Mouse (Mus musculus) kidney, embryonic 14.5 days (tissue): ENCODE data around the gene Ugt1a7c. TPM values are rescaled to one million over a fixed set of nuclear protein-coding genes. Genes with fewer than 3 reads are reported as not detected.

ENCODE experiments used
- ATAC-seq: fragments of 200-750 bp; cut with Nextera tagmentation; 2 replicates; pipeline ENCODE4 v1.8.0; 2017; ENCODE audit warnings: moderate number of reproducible peaks, mild to moderate bottlenecking, moderate TSS enrichment, moderate library complexity; ENCODE audit not compliant: low FRiP score, low TSS enrichment
- H3K27ac ChIP-seq: fragments of 300-500 bp; sonication (generic); 2 replicates; pipeline ENCODE4 v1.5.1; 2014; ENCODE audit warnings: low read depth, mild to moderate bottlenecking, low read length, moderate library complexity, mixed read lengths
- H3K27me3 ChIP-seq: fragments of 300-500 bp; sonication (generic); 2 replicates; pipeline ENCODE4 v1.6.1; 2014; ENCODE audit warnings: mild to moderate bottlenecking, low read length; ENCODE audit not compliant: control insufficient read depth, insufficient read depth
- H3K36me3 ChIP-seq: fragments of 300-500 bp; sonication (generic); 2 replicates; pipeline ENCODE4 v1.6.1; 2014; ENCODE audit warnings: low read length, mixed read lengths; ENCODE audit not compliant: control insufficient read depth, insufficient read depth
- H3K4me1 ChIP-seq: fragments of 300-500 bp; sonication (generic); 2 replicates; pipeline ENCODE4 v1.6.1; 2014; ENCODE audit warnings: low read length, mixed read lengths; ENCODE audit not compliant: control insufficient read depth, insufficient read depth
- H3K4me2 ChIP-seq: fragments of 300-500 bp; sonication (generic); replicated peaks from 2 replicates; pipeline ENCODE4 v1.6.1; 2014; ENCODE audit warnings: low read depth, mild to moderate bottlenecking, low read length
- H3K4me3 ChIP-seq: fragments of 300-500 bp; sonication (generic); 2 replicates; pipeline ENCODE4 v1.5.1; 2014; ENCODE audit warnings: mild to moderate bottlenecking, low read length
- H3K9ac ChIP-seq: fragments of 300-500 bp; sonication (generic); 2 replicates; pipeline ENCODE4 v1.6.1; 2014; ENCODE audit warnings: low read depth, mild to moderate bottlenecking, low read length, moderate library complexity
- H3K9me3 ChIP-seq: fragments of 300-500 bp; sonication (generic); 2 replicates; pipeline ENCODE4 v1.6.1; 2016; ENCODE audit warnings: low read length; ENCODE audit not compliant: control insufficient read depth
- WGBS: fragments of 180-500 bp; shearing (Covaris S2); extraction: QIAGEN DNeasy Blood & Tissue Kit; methylation state at CpG from one replicate; pipeline ENCODE4 v1.1.7; 2014; 5-methylcytosine and 5-hydroxymethylcytosine counted together
- polyA plus RNA-seq: library from polyadenylated mRNA; unstranded; fragments of >200 nt; fragmentation: Nextera tagmentation; extraction: Ambion mirVana; gene quantifications from 2 replicates; pipeline ENCODE4 v1.2.1, GENCODE M21; 2014

The Ugt1a7c gene
- polyA plus RNA-seq, 1 experiment from 2014 or later = 6.1 TPM

GRCm38 (mm10) chr1:88261706-88262105, 166.8 kb downstream of the Ugt1a7c start:
- H3K36me3 ChIP-seq = peaks cover 67% of the 10 kb centered on the region
- no peak overlapping the region for H3K9ac ChIP-seq
- ATAC-seq = no peak
- H3K27me3 ChIP-seq = no peaks in the 10 kb centered on the region
- no peak overlapping the region for H3K27ac ChIP-seq
- no peak overlapping the region for H3K4me3 ChIP-seq
- peaks cover 10% of the 10 kb centered on the region; the same call in 1 of the 2 replicates for H3K9me3 ChIP-seq
- 85% methylated on average over 7 of the region's 7 CpGs for WGBS
- H3K4me2 ChIP-seq = no peak overlapping the region
- no peaks in the 10 kb centered on the region; the same call in 1 of the 2 replicates for H3K4me1 ChIP-seq

GRCm38 (mm10) chr1:88262255-88262654, 167.4 kb downstream of the Ugt1a7c start:
- no peak for ATAC-seq
- Histone ChIP-seq H3K27me3 (no peaks in the 10 kb centered on the region), H3K9me3 (peaks cover 10% of the 10 kb centered on the region; the same call in 1 of the 2 replicates), H3K4me3 (no peak overlapping the region), H3K4me1 (no peaks in the 10 kb centered on the region; the same call in 1 of the 2 replicates), H3K36me3 (peaks cover 72% of the 10 kb centered on the region), H3K4me2 (no peak overlapping the region), H3K9ac (no peak overlapping the region), H3K27ac (no peak overlapping the region)
- WGBS = 66% methylated on average over 4 of the region's 4 CpGs

GRCm38 (mm10) chr1:88262961-88263360, 168.1 kb downstream of the Ugt1a7c start:
- ATAC-seq = no peak
- Histone ChIP-seq H3K4me3 (no peak overlapping the region), H3K27ac (no peak overlapping the region), H3K9ac (no peak overlapping the region), H3K27me3 (no peaks in the 10 kb centered on the region), H3K4me1 (no peaks in the 10 kb centered on the region; the same call in 1 of the 2 replicates), H3K4me2 (no peak overlapping the region), H3K36me3 (peaks cover 79% of the 10 kb centered on the region), H3K9me3 (peaks cover 3% of the 10 kb centered on the region; the same call in 1 of the 2 replicates)
- WGBS = 74% methylated on average over 6 of the region's 6 CpGs

- 89% methylated on average over 5 of the region's 5 CpGs for WGBS
Measured at GRCm38 (mm10) chr1:88263778-88264177, 168.9 kb downstream of the Ugt1a7c start.

DNA sequence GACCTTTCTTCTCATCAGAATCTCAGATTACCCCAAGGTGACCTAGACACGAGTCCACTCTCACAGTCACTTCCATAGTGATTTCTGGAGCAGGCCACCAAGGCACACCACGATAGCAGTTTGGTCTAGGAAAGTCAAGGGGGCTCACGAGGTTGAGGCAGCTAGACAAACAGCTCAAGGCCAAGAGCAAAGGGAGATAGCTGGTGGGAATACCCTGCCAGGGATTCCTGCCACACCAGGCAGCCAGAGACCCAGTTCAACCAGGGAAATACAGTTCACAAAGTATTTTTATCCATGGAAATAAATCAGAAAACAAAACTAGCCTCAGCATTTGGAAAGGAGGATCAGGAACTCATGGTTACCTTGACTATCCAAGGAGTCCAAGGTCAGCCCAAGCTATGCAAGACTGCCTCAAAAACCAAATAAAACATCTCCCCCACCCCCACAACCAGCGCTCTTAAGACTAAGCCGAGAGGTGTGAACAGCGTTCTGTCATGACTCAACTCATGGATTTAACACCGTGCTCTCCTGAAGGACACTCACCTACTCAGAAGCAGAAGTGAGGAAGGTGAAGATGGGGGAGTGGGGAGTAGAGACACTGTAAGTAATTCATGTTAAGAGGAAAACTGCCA, 169.5 kb downstream of the Ugt1a7c start:
- no peak for ATAC-seq
- H3K4me2 ChIP-seq = no peak overlapping the region
- H3K27me3 ChIP-seq = no peaks in the 10 kb centered on the region
- no peak overlapping the region for H3K4me3 ChIP-seq
- peaks cover 93% of the 10 kb centered on the region for H3K36me3 ChIP-seq
- H3K27ac ChIP-seq = no peak overlapping the region
- H3K4me1 ChIP-seq = no peaks in the 10 kb centered on the region; the same call in 1 of the 2 replicates
- peaks cover 5% of the 10 kb centered on the region; the same call in 1 of the 2 replicates for H3K9me3 ChIP-seq
- 87% methylated on average over 7 of the region's 7 CpGs for WGBS
- H3K9ac ChIP-seq = no peak overlapping the region

More at GRCm38 (mm10) chr1:88263778-88264177, 168.9 kb downstream of the Ugt1a7c start:
- Histone ChIP-seq H3K9me3 (peaks cover 4% of the 10 kb centered on the region; the same call in 1 of the 2 replicates), H3K9ac (no peak overlapping the region), H3K27ac (no peak overlapping the region), H3K36me3 (peaks cover 88% of the 10 kb centered on the region), H3K4me3 (no peak overlapping the region), H3K4me2 (no peak overlapping the region), H3K27me3 (no peaks in the 10 kb centered on the region), H3K4me1 (no peaks in the 10 kb centered on the region; the same call in 1 of the 2 replicates)
- no peak for ATAC-seq

GRCm38 (mm10) chr1:88264869-88265240, 170.0 kb downstream of the Ugt1a7c start:
- Histone ChIP-seq H3K9me3 (peaks cover 5% of the 10 kb centered on the region; the same call in 1 of the 2 replicates), H3K4me1 (no peaks in the 10 kb centered on the region)
- 82% methylated on average over 4 of the region's 4 CpGs for WGBS

GRCm38 (mm10) chr1:88266123-88266522, 171.3 kb downstream of the Ugt1a7c start:
- ATAC-seq = no peak
- 87% methylated on average over 13 of the region's 13 CpGs for WGBS
- Histone ChIP-seq H3K4me1 (no peaks in the 10 kb centered on the region), H3K9ac (no peak overlapping the region), H3K9me3 (peaks cover 5% of the 10 kb centered on the region; the same call in 1 of the 2 replicates), H3K4me2 (no peak overlapping the region), H3K4me3 (no peak overlapping the region), H3K27ac (no peak overlapping the region), H3K36me3 (peaks cover 91% of the 10 kb centered on the region), H3K27me3 (no peaks in the 10 kb centered on the region)

More at GRCm38 (mm10) chr1:88264869-88265240, 170.0 kb downstream of the Ugt1a7c start:
- Histone ChIP-seq H3K9ac (no peak overlapping the region), H3K4me3 (no peak overlapping the region), H3K27ac (no peak overlapping the region), H3K27me3 (no peaks in the 10 kb centered on the region), H3K4me2 (no peak overlapping the region), H3K36me3 (peaks cover 98% of the 10 kb centered on the region)
- no peak for ATAC-seq

- ATAC-seq = no peak
- H3K36me3 ChIP-seq = peaks cover 90% of the 10 kb centered on the region
- H3K4me3 ChIP-seq = no peak overlapping the region
- 93% methylated on average over 6 of the region's 6 CpGs for WGBS
- no peak overlapping the region for H3K4me2 ChIP-seq
- H3K9ac ChIP-seq = no peak overlapping the region
- H3K9me3 ChIP-seq = peaks cover 5% of the 10 kb centered on the region; the same call in 1 of the 2 replicates
- H3K27me3 ChIP-seq = no peaks in the 10 kb centered on the region
- H3K27ac ChIP-seq = no peak overlapping the region
- no peaks in the 10 kb centered on the region for H3K4me1 ChIP-seq
Measured at GRCm38 (mm10) chr1:88267489-88267888, 172.6 kb downstream of the Ugt1a7c start.

DNA sequence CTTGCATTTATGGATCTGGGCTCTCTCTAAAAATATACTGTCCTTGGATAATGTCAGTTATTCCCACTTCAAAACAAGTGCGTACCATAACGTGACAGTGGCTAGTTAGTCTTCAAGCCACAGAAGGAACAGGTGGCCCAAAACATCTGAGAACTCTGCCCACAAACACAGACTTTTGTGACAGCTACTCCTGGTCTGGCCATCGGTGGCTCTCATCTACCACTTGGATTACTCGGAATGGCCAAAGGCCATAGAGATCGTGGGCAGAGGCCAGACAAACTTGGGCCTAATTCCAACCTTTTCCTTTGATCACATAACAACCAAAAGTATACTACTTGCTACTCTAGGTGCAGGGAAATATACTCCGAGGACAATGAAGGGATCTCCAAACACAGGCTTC, 173.2 kb downstream of the Ugt1a7c start:
- ATAC-seq = no peak
- Histone ChIP-seq H3K27ac (no peak overlapping the region), H3K4me1 (no peaks in the 10 kb centered on the region), H3K27me3 (no peaks in the 10 kb centered on the region), H3K36me3 (peaks cover 90% of the 10 kb centered on the region), H3K4me3 (no peak overlapping the region), H3K4me2 (no peak overlapping the region), H3K9ac (no peak overlapping the region), H3K9me3 (peaks cover 5% of the 10 kb centered on the region; the same call in 1 of the 2 replicates)
- 87% methylated on average over 6 of the region's 6 CpGs for WGBS
